Mouse (Mus musculus): Measurements from ENCODE around the gene Morc1.

Morc1 gene

DNA sequence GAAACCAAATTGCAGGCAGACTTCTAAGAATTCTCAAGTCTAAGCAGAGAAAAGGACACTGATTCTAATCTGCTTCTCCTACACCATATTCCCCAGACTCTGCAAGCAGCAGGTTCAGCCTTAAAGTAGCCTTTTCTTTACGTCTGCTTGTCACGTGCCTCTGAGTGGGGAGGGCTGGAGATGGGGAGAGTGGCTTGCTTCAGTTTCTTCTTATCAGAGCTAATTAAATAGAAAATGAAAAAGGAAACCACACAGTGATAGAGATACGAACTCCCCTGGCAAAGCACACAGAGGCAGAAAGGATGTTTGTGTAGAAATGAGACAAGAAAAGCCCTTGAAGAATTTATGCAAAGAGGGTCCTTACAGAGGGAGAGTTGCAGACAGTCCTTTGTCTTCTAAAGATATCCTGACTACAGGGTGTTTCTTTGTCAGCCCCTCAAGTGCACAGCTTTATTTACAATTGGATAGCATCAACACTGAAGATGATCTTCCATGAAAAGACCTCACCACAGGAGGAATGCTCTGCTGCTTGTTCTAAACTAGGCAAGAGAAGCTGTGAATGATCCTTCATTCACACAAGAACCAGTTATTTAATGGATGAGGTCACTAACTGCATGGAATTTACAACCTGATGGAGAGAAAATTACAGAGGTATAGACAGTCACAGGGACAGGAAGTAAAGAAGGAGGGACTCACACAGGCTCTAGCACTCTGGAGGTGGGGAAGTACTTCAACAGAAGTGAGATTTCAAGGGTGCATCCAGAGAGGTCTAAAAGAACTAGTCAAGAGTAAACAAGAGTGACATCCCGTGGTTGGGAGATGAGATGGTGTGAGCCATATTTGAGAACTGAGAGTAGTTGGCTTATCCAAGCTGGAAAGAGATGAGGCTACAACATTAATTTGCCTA is 44.1 kb downstream of the Morc1 start:
- peak; percentile 7 for DNase-seq (ENCODE audit: low read depth, low spot score)

DNA sequence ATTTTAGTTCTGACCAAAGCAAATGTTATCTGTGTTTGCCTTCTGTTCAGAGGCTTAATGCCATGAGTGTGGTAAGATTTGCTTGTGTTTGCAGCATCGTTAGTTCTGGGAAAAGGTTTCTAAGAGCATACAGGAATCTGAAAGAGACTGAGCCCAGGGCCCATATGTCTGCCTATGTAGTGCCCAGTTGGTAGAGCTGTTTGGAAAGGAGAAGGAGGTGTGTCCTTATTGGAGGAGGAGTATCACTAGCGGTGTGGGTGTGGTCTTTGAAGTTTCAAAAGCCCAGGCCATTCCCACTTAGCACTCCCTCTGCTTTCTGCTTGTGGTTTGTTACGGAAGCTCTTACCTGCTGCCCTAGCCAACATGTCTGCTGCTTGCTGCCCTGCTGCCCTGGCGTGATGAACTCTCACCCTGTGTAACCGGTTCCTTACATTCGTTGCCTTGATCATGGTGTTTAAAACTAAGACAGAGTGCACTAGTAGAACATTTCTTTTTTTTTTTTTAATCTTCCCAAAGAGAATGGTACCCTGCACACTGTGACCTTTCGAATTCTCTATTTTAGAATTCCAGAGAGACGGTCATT is 48.3 kb downstream of the Morc1 start:
- no peak for DNase-seq (ENCODE audit: low read depth, low spot score)

DNA sequence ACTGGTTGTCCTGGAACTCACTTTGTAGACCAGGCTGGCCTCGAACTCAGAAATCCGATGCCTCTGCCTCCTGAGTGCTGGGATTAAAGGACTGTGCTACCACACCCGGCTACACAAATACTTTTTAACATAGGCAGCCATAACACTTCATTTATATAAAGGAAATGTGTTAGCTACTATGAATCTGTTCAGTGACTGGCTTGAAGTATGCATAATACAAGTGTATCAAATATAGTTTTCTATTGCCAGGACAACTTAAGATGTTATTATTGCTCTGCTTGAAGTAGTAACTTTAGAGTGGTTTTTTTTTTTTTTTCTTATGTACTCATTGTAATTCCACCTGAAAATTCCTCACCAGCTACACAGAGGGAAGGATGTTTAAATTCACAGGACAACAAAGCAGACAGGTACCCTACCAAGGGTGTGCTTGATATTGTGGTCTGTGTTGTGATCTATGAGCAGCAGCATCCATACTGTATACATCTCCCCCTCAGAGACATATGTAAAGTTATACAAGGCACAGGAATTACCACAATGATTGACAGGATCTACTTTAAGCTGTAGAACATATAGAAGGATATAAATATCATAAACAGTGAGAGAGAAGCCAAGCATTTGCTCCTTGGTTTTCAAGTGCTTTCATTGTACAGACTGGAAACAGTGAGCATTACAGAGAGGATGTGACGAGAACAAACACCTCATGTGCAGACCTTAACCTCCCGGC is 85.9 kb downstream of the Morc1 start:
- no peak for DNase-seq (ENCODE audit: low read depth, low spot score)

DNA sequence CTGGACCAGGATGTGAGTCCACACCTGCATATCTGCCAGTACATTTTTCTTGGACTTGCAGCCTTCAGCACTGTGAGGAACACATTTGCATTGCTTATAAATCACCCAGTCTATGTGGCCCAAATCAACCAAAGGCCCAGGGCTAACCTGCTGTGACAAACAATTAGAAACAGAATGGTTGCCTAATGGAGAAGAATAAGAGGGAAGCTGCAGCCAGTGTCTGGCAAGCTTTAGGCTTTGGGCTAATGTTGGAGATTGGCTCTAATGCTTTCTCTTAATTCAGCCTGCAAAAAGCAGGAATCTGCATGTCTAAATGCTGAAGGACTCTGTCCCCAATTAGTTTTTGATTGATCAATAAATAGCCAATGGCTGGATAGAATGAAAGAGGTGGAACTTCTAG is 88.5 kb downstream of the Morc1 start:
- no peak for DNase-seq (ENCODE audit: low read depth, low spot score)

DNA sequence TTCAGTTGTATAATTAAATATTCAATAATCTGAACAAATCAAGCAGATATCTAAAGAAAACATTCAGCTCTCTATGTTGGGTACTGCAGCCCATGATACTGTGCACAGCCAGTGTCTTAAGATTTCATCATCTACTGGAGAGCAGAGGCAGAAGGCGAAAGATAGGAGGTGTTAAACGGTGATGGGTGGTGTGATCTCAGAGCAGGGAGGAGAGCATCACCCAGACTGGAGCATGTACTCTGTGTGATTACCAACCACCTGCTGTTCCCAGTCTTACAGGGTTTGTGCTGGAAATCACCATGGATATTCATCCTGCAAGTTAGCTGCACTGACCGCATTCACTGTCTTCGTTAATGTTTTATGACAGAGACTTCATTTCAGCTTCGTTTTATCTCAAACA is 106.1 kb downstream of the Morc1 start:
- no peak for DNase-seq (ENCODE audit: low read depth, low spot score)

- no peak for DNase-seq (ENCODE audit: low read depth, low spot score)
Observed at GRCm38 (mm10) chr16:48562290-48563080, 131.4 kb downstream of the Morc1 start.

DNA sequence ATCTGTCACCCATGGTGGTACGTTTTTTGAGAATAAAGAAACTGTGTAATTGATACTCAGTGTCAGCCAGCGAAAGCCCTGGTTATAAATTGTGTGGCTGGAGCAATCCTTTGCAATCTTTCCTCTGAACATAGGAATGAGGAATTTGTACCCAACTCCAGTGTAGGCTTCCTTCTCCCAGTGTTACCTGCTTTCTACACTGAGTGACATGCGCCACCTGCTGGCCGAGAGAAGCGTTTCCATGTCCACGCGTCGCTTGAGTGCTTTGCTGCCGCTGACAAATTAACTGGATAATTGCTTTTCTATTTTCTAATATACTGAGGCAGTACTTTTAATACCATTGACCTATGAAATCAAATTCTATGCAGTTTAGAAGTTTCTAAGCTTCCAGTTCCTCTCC is 139.3 kb downstream of the Morc1 start:
- DNase-seq (ENCODE audit: low read depth, low spot score): peak; percentile 82

- no peak for DNase-seq (ENCODE audit: low read depth, low spot score)
Observed at GRCm38 (mm10) chr16:48574072-48574471, 143.0 kb downstream of the Morc1 start.

DNA sequence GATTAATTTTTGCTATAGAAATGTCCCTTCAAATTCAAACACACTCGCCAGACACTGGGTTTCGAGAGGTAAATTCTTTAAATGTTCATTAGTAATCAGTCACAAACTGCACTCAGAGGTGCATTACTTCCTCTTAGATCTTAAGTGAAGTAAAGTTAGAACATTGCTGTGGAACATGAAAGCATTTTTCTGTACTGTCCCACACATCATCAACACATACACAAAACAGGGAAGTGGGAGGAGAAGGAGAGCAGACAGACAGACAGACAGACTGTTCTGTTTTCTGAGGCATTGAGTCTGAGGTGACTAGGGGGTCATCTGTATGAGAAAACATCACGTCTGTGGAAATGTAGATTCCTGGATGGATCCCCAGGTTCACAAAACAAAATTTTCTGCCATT is 143.5 kb downstream of the Morc1 start:
- no peak for DNase-seq (ENCODE audit: low read depth, low spot score)

DNA sequence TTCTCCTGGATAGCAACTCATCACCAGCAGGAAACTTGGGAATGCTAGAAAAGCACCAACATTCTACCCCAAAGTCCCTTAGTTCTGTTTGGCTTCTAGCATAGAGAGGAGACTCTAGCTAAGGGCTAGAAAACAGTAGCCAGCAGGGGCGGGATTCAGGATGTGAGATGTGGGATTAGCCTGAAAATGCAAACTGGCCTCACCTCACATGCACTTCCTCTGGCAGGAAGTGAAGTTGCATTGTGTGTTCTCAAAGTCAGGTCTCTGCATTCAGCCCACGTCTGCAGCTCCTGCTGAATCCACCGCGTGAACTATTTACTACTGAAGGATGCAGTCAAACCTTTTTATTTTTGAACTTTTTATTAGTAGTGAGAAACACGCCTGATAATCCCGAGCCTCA is 154.3 kb downstream of the Morc1 start:
- peak; percentile 20 for DNase-seq (ENCODE audit: low read depth, low spot score)

DNA sequence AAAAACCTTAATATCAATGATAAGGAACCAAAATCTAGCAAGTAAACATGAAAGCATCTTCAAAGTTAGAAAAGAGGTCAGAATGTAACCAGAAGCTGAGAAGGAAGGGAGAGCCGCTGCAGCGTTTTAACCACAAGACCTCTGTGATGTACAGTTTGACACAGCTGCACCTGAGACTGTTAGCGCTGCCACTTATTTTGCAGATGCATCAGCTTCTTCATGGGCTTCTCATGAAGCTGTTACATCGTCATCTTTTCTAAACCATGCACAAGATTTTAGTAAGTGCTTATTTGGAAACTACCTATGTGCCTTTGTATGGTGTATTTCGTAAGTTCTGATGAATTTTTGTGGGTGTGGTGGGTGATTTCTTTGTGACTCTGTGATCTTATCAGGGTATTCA is 163.4 kb downstream of the Morc1 start:
- DNase-seq (ENCODE audit: low read depth, low spot score): peak; percentile 70

DNA sequence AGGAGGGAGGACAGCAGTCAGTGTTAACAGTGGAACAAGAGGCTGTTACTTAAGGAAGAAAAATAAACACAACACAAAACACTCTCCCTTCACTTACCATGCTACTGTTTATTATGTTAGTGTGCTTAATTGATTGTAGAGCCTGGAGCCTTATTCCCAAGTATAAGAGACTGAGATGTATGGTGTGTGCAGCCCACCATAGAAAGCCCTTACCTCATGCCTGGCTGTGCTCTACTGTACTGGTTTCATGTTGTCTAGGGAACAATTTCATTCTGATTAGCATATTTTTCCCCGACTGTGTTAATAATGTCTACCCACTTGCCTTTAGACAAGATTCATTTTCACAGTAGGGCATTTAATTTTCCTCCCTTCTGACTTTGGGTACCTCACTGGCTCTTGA is 164.2 kb downstream of the Morc1 start:
- DNase-seq (ENCODE audit: low read depth, low spot score): no peak

DNA sequence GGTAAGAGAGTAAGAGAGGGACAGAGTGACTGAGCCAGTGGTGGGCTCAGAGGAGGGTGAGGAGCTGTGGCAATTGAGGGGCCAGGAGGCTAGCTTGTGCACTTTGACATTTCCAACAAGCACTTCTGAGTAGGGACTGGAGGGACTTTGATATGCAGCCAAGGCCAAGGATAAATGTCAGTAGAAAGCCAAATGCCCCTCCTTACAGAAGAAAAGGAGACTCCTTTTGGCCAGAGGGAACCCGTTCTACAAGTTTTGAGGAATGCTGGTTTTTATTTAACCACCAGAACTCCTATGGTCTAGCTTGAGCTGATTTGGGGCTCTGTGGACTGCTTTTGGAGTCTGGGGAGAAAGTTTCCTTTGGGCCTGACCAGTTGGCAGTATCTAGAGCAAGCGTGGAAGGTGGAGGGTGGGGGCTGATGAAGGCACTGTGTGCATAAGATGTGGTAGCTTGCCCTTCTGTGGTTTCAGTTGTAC is 172.7 kb downstream of the Morc1 start:
- no peak for DNase-seq (ENCODE audit: low read depth, low spot score)

- no peak for DNase-seq (ENCODE audit: low read depth, low spot score)
Observed at GRCm38 (mm10) chr16:48606476-48607038, 175.5 kb downstream of the Morc1 start.

GRCm38 (mm10) chr16:48608224-48608623 is 177.2 kb downstream of the Morc1 start:
- DNase-seq (ENCODE audit: low read depth, low spot score): no peak

- no peak for DNase-seq (ENCODE audit: low read depth, low spot score)
Observed at GRCm38 (mm10) chr16:48610866-48611265, 179.8 kb downstream of the Morc1 start.

DNA sequence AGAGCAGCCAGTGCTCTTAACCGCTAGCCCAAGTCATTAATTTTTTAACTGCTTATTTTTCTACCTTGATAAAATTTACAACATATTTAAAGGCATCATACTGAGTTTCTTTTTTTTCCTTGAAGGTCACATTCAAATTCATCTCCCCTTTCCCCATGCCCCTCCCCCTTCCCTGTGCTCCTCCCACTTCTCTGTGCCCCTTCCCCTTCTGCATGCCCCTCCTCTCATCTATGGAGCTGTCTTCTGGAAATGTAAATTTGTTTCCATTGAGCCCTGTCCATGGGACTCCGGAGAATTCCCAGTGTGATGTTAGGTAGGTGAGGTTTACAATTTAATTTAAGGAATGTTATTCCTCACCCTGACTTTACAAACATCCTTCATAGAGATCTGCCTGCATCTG is 180.4 kb downstream of the Morc1 start:
- DNase-seq (ENCODE audit: low read depth, low spot score): no peak

- DNase-seq (ENCODE audit: low read depth, low spot score): no peak
Observed at GRCm38 (mm10) chr16:48613783-48614182, 182.7 kb downstream of the Morc1 start.

DNA sequence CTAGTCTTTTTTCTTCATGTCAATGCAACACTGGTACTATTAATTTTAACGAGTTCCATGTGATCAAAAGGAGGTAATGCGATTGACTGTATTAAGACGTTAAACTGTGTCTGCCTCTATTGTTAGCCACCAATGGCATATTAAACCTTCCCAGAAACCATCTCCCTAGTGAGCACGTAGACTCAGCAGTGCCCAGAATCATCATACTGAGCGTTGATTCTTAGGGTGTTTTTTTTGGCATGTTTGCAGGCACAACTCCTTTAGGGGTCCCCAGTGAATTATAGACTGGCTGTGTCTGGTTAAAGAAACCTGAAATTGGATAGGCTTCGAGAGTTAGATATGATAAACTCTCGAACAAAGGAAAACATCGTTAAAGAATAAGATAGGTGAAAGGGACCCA is 189.5 kb downstream of the Morc1 start:
- DNase-seq (ENCODE audit: low read depth, low spot score): no peak

- DNase-seq (ENCODE audit: low read depth, low spot score): no peak
Observed at GRCm38 (mm10) chr16:48621019-48621418, 190.0 kb downstream of the Morc1 start.

DNA sequence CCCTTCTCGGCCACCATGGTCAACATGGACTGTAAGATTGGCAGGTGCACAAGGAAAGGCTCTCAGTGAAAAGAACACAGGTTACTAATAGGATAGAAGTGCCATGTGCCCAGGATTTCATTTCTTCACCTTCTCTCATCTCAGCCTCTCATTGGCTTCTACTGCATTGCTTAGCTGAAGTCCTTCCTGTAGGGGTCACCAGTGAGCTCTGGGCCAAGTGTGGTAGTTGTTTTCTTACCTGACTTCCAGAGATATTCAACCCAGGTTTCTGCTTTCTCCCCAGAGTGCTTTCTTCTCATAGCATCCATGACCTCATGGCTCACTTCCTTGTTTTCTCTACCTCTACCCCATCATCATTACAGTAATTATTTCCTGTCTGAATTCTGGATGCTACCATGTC is 192.4 kb downstream of the Morc1 start:
- peak; percentile 82 for DNase-seq (ENCODE audit: low read depth, low spot score)

Measured in CD4-positive, CD25-positive, alpha-beta regulatory T cell, adult 2 months (primary cell).